Comparison of ENCODE assay signal across 8 mouse cellular contexts in genomic region chr8:70897021-70897680, GRCm38 (mm10). TPM values are rescaled to one million over a fixed set of nuclear protein-coding genes. Genes with fewer than 3 reads are reported as not detected.
DNase-seq lines count a peak whose midpoint lies in the region; ATAC-seq and TF ChIP-seq lines count a peak whose summit lies in the region.

TSS of gene Rpl18a (minus strand) at chr8:70897412.

- peak; percentile 40 for TF ChIP-seq CTCF in heart, adult 2 months (IDR thresholded peaks at IDR 0.05)

- peak within 1 kb of the TSS; percentile 92 for H3K9ac ChIP-seq in embryonic facial prominence, embryonic 14.5 days (ENCODE audit: low read depth, low read length)
- H3K9ac ChIP-seq in heart, adult 2 months (ENCODE audit: low read depth, low read length): peak within 1 kb of the TSS; percentile 96
- peak within 1 kb of the TSS; percentile 95 for H3K9ac ChIP-seq in limb, embryonic 13.5 days
- peak within 1 kb of the TSS; percentile 91 for H3K9ac ChIP-seq in midbrain, embryonic 16.5 days (ENCODE audit: low read depth, low read length)

- peak within 1 kb of the TSS; percentile 82 for H3K27ac ChIP-seq in embryonic facial prominence, embryonic 14.5 days (replicated peaks; ENCODE audit: low read depth, low read length)
- peak within 1 kb of the TSS; percentile 95 for H3K27ac ChIP-seq in heart, adult 2 months
- peak within 1 kb of the TSS; percentile 72 for H3K27ac ChIP-seq in limb, embryonic 13.5 days
- peak within 1 kb of the TSS; percentile 72 for H3K27ac ChIP-seq in midbrain, embryonic 16.5 days (ENCODE audit: low read length)

- H3K27me3 ChIP-seq in embryonic facial prominence, embryonic 14.5 days (replicated peaks; ENCODE audit: control insufficient read depth, insufficient read depth, low read length): peaks cover 21% of the 10 kb centered on the region
- H3K27me3 ChIP-seq in heart, adult 2 months (ENCODE audit: control insufficient read depth, insufficient read depth, low read length): peaks cover 6% of the 10 kb centered on the region
- peaks cover 30% of the 10 kb centered on the region for H3K27me3 ChIP-seq in limb, embryonic 13.5 days
- H3K27me3 ChIP-seq in midbrain, embryonic 16.5 days (ENCODE audit: control insufficient read depth, insufficient read depth, low read depth, low read length): peaks cover 30% of the 10 kb centered on the region

- peak; percentile 98 for TF ChIP-seq POLR2A in heart, adult 2 months (IDR thresholded peaks at IDR 0.05; ENCODE audit: insufficient read depth, low read depth, low read length)

- H3K36me3 ChIP-seq in embryonic facial prominence, embryonic 14.5 days (ENCODE audit: control insufficient read depth, insufficient read depth, low read length): peaks cover 35% of the 10 kb centered on the region
- H3K36me3 ChIP-seq in heart, adult 2 months (ENCODE audit: control insufficient read depth, insufficient read depth, low read length): peaks cover 2% of the 10 kb centered on the region; the same call in 1 of the 2 replicates
- peaks cover 33% of the 10 kb centered on the region for H3K36me3 ChIP-seq in limb, embryonic 13.5 days
- peaks cover 25% of the 10 kb centered on the region for H3K36me3 ChIP-seq in midbrain, embryonic 16.5 days (ENCODE audit: control insufficient read depth, insufficient read depth, low read length)

- H3K79me2 ChIP-seq in heart, adult 2 months (replicated peaks; ENCODE audit: control insufficient read depth, insufficient read depth, low read length): peaks cover 5% of the 10 kb centered on the region

- peak within 1 kb of the TSS; percentile 68 for H3K4me3 ChIP-seq in embryonic facial prominence, embryonic 14.5 days (ENCODE audit: low read depth, low read length)
- H3K4me3 ChIP-seq in heart, adult 2 months: peak within 1 kb of the TSS; percentile 88
- H3K4me3 ChIP-seq in limb, embryonic 13.5 days: peak within 1 kb of the TSS; percentile 92
- peak within 1 kb of the TSS; percentile 83 for H3K4me3 ChIP-seq in midbrain, embryonic 16.5 days (ENCODE audit: low read depth, low read length)

- peak; percentile 74 for TF ChIP-seq EP300 in heart, adult 2 months (IDR thresholded peaks at IDR 0.05; ENCODE audit: insufficient read depth, low read depth, low read length)

- intact Hi-C loops in heart, adult 2 months (cut with DNase I): loop anchor here (1.0 to 5.0 kb wide), 3 partner anchors 24 to 375 kb away; partner anchors contain the start of genes Ccdc124, Haus8 and Myo9b

- H3K9me3 ChIP-seq in embryonic facial prominence, embryonic 14.5 days (ENCODE audit: control insufficient read depth, low read length): no peaks in the 10 kb centered on the region
- no peaks in the 10 kb centered on the region for H3K9me3 ChIP-seq in limb, embryonic 13.5 days
- H3K9me3 ChIP-seq in midbrain, embryonic 16.5 days (replicated peaks; ENCODE audit: control insufficient read depth, low read length, poor library complexity, severe bottlenecking): no peaks in the 10 kb centered on the region

- ATAC-seq in embryonic facial prominence, embryonic 14.5 days (ENCODE audit: low read depth): peak; percentile 98
- ATAC-seq in limb, embryonic 13.5 days (ENCODE audit: low FRiP score, low read depth): peak; percentile 98
- peak; percentile 98 for ATAC-seq in midbrain, embryonic 16.5 days

- H3K4me1 ChIP-seq in embryonic facial prominence, embryonic 14.5 days (ENCODE audit: control insufficient read depth, insufficient read depth, low read length): peaks cover 9% of the 10 kb centered on the region; the same call in 1 of the 2 replicates
- H3K4me1 ChIP-seq in heart, adult 2 months (ENCODE audit: control insufficient read depth, insufficient read depth, low read length): peaks cover 6% of the 10 kb centered on the region
- H3K4me1 ChIP-seq in limb, embryonic 13.5 days: peaks cover 36% of the 10 kb centered on the region
- H3K4me1 ChIP-seq in midbrain, embryonic 16.5 days (ENCODE audit: control insufficient read depth, insufficient read depth, low read length): peaks cover 11% of the 10 kb centered on the region

- DNase-seq in 3T3-L1 (ENCODE audit: low read depth, low spot score): peak; percentile 100
- DNase-seq in adrenal gland, postnatal 4 days (ENCODE audit: low spot score in 2 of 2): peak; percentile 58 to 88
- peak; percentile 100 for DNase-seq in embryonic facial prominence, embryonic 14.5 days (ENCODE audit: low spot score)
- DNase-seq in heart, adult 2 months: peak; percentile 92 to 98
- DNase-seq in kidney, adult 8-10 months: peak; percentile 97 to 99
- DNase-seq in spleen, postnatal 10 days (ENCODE audit: low spot score in 2 of 2): peak; percentile 89 to 95

- peak within 1 kb of the TSS; percentile 92 for H3K4me2 ChIP-seq in embryonic facial prominence, embryonic 14.5 days (ENCODE audit: low read depth, low read length)
- peak within 1 kb of the TSS; percentile 98 for H3K4me2 ChIP-seq in limb, embryonic 13.5 days (replicated peaks)
- H3K4me2 ChIP-seq in midbrain, embryonic 16.5 days (ENCODE audit: low read length): peak within 1 kb of the TSS; percentile 96

- under 1% methylated on average over 53 of the region's 60 CpGs for WGBS in embryonic facial prominence, embryonic 14.5 days
- under 1% methylated on average over 60 of the region's 60 CpGs for WGBS in heart, adult 2 months
- under 1% methylated on average over 60 of the region's 60 CpGs for WGBS in limb, embryonic 13.5 days
- WGBS in midbrain, embryonic 16.5 days: under 1% methylated on average over 60 of the region's 60 CpGs

RNA-seq across cellular contexts. Expression of gene Rpl18a, which starts in this region (rescaled TPM):
- total RNA-seq in adrenal gland, postnatal 4 days (2021): 1,000 to 10,000 TPM; 1,999 to 2,049 TPM
- 5,430 and 5,481 TPM in 2 replicates for polyA plus RNA-seq in embryonic facial prominence, embryonic 14.5 days (2014; fragmentation: Nextera tagmentation; extraction: Ambion mirVana)
- total RNA-seq in heart, adult 2 months (2021): 1,000 to 10,000 TPM in 1 of 2 experiments, 100 to 1,000 TPM in 1; 909 to 1,075 TPM
- polyA plus RNA-seq in heart, adult 2 months (2012; rRNA removed): 1,802 and 2,387 TPM in 2 replicates
- 4,263 and 4,460 TPM in 2 replicates for polyA plus RNA-seq in limb, embryonic 13.5 days (2015; fragmentation: Nextera tagmentation; extraction: Ambion mirVana)
- polyA plus RNA-seq in midbrain, embryonic 16.5 days (2015; fragmentation: Nextera tagmentation; extraction: Ambion mirVana): 1,781 and 1,796 TPM in 2 replicates

Comparison
In these comparisons a context has a peak if more than half of its experiments do, and no peak if none do; other contexts are left out.
1. Peak in every context shown above with its lines: DNase-seq, ATAC-seq, H3K4me3 ChIP-seq and H3K27ac ChIP-seq.